Mouse (Mus musculus): Measurements from ENCODE around the gene Padi2. TPM values are rescaled to one million over a fixed set of nuclear protein-coding genes. Genes with fewer than 3 reads are reported as not detected.

Gene Padi2
- polyA plus RNA-seq, 1 experiment from 2014 or later, result 1.4 TPM

- Histone ChIP-seq H3K4me1 (peaks cover 37% of the 10 kb centered on the region), H3K9me3 (no peaks in the 10 kb centered on the region), H3K27ac (peak overlapping the region; percentile 33; the same call in 1 of the 2 replicates), H3K27me3 (replicated peaks) (no peaks in the 10 kb centered on the region), H3K4me3 (no peak overlapping the region), H3K36me3 (replicated peaks) (0 out of 2 replicates have a peak, but pooled peaks cover 3% of the 10 kb centered on the region), H3K9ac (no peak overlapping the region), H3K4me2 (no peak overlapping the region)
- WGBS, result 8% methylated on average over 7 of the region's 7 CpGs
- ATAC-seq (replicated peaks), result no peak
Observed at GRCm38 (mm10) chr4:140964620-140965019, 58.5 kb downstream of the Padi2 start.

DNA sequence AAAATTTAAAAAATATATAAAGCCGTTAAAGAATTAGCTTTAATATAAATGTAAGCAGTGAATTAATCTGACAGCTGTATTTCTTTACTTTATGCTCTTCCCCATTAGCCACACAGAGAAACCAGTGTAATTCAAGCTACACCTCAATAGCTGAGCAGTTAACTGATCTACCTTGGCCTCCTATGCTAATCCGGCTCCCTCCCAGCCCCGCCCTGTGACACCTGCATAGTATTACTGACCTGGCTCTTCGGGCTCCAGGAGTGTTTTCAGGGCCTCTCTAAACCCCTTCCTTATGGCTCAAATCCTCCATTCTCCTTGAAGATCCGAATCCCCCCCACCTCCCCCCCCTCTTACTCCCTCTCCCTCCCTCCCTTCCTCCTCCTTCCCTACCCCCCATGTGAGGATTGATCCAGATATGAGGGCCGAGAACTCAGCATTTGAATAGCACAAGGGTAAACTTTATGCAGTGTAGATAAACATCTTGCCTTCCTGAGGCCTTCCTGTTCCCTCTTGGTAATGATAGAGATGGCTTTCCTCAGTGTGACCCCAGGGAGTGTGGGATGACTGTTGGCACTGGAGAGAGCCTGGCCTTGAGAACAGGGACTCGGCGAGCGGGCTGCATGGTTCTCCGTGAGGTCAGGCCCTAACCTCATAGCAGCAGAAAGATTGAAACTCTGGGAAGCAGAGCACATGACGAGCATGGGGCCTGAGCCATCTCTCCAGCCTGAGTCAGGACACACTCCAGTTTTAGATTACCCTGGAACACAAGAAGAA lies 61.4 kb downstream of the Padi2 start:
- no peaks in the 10 kb centered on the region for H3K9me3 ChIP-seq
- H3K4me3 ChIP-seq, result no peak overlapping the region
- no peak overlapping the region for H3K9ac ChIP-seq
- ATAC-seq (replicated peaks), result no peak
- peaks cover 16% of the 10 kb centered on the region for H3K36me3 ChIP-seq (replicated peaks)
- no peak overlapping the region for H3K27ac ChIP-seq
- no peaks in the 10 kb centered on the region for H3K27me3 ChIP-seq (replicated peaks)
- 87% methylated on average over 11 of the region's 11 CpGs for WGBS
- peaks cover 23% of the 10 kb centered on the region for H3K4me1 ChIP-seq
- no peak overlapping the region for H3K4me2 ChIP-seq

DNA sequence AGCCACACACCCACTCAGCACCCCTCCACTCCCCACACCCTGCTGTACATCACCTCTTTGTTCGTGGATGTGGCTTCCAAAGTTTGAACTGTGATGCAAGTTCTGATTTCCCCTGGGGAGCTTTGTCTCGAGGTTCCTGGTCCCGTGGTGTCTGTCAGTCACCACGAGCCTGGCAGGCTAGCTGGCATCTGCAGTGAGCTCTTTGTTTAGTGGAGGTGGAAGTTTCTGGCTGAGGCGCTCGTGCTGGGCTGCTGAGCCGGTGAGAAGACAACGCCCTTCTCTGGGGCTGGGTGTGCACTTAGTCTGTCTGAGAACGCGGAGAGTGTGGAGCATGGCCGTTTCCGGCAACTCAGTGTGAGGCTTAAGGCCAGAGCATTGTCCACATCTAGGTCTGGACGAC lies 65.5 kb downstream of the Padi2 start:
- Histone ChIP-seq H3K27ac (no peak overlapping the region), H3K4me3 (no peak overlapping the region), H3K9ac (no peak overlapping the region), H3K36me3 (replicated peaks) (peaks cover 53% of the 10 kb centered on the region), H3K27me3 (replicated peaks) (no peaks in the 10 kb centered on the region), H3K4me2 (no peak overlapping the region), H3K4me1 (no peaks in the 10 kb centered on the region), H3K9me3 (no peaks in the 10 kb centered on the region)
- WGBS, result 84% methylated on average over 13 of the region's 13 CpGs
- no peak for ATAC-seq (replicated peaks)

GRCm38 (mm10) chr4:140974408-140974807 lies 68.3 kb downstream of the Padi2 start:
- H3K36me3 ChIP-seq (replicated peaks), result peaks cover 60% of the 10 kb centered on the region
- no peaks in the 10 kb centered on the region for H3K27me3 ChIP-seq (replicated peaks)
- no peaks in the 10 kb centered on the region for H3K4me1 ChIP-seq
- H3K9ac ChIP-seq, result no peak overlapping the region
- ATAC-seq (replicated peaks), result no peak
- H3K27ac ChIP-seq, result no peak overlapping the region
- H3K9me3 ChIP-seq, result no peaks in the 10 kb centered on the region
- no peak overlapping the region for H3K4me3 ChIP-seq
- no peak overlapping the region for H3K4me2 ChIP-seq
- WGBS, result 98% methylated on average over 6 of the region's 6 CpGs

DNA sequence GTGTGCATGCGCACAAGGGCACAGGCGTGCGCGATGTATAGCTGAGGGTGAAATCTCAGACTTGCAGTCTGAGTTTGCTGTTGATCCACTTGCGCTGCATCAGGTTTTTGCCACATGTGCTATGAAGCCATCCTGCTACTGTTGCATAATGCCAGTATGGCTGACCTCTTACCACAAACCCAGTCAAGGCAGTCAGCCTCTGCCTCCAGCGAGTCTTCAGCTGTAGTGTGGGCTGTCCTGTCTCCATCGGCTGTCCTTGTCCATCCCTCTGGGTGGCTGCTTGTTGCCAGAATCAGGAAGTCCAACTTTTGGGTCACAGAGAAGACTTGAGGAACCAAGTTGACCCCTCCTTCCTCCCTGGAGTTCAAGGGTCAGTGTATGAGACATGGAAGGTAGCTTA lies 69.2 kb downstream of the Padi2 start:
- no peak overlapping the region for H3K9ac ChIP-seq
- no peak overlapping the region for H3K4me3 ChIP-seq
- no peaks in the 10 kb centered on the region for H3K9me3 ChIP-seq
- H3K4me1 ChIP-seq, result no peaks in the 10 kb centered on the region
- H3K36me3 ChIP-seq (replicated peaks), result peaks cover 62% of the 10 kb centered on the region
- H3K27ac ChIP-seq, result no peak overlapping the region
- no peak overlapping the region for H3K4me2 ChIP-seq
- ATAC-seq (replicated peaks), result no peak
- WGBS, result 96% methylated on average over 7 of the region's 7 CpGs
- no peaks in the 10 kb centered on the region for H3K27me3 ChIP-seq (replicated peaks)

GRCm38 (mm10) chr4:140977278-140977677 lies 71.1 kb downstream of the Padi2 start:
- Histone ChIP-seq H3K4me2 (no peak overlapping the region), H3K27me3 (replicated peaks) (no peaks in the 10 kb centered on the region), H3K9ac (no peak overlapping the region), H3K36me3 (replicated peaks) (peaks cover 51% of the 10 kb centered on the region), H3K9me3 (no peaks in the 10 kb centered on the region), H3K4me3 (no peak overlapping the region), H3K4me1 (no peaks in the 10 kb centered on the region), H3K27ac (no peak overlapping the region)
- no peak for ATAC-seq (replicated peaks)
- WGBS, result 91% methylated on average over 10 of the region's 10 CpGs

- Histone ChIP-seq H3K27ac (no peak overlapping the region), H3K36me3 (replicated peaks) (peaks cover 44% of the 10 kb centered on the region), H3K9ac (no peak overlapping the region), H3K4me1 (peaks cover 2% of the 10 kb centered on the region), H3K4me3 (no peak overlapping the region), H3K4me2 (no peak overlapping the region), H3K27me3 (replicated peaks) (no peaks in the 10 kb centered on the region), H3K9me3 (no peaks in the 10 kb centered on the region)
- WGBS, result 93% methylated on average over 14 of the region's 14 CpGs
- no peak for ATAC-seq (replicated peaks)
Observed at GRCm38 (mm10) chr4:140977886-140978692, 71.9 kb downstream of the Padi2 start.

DNA sequence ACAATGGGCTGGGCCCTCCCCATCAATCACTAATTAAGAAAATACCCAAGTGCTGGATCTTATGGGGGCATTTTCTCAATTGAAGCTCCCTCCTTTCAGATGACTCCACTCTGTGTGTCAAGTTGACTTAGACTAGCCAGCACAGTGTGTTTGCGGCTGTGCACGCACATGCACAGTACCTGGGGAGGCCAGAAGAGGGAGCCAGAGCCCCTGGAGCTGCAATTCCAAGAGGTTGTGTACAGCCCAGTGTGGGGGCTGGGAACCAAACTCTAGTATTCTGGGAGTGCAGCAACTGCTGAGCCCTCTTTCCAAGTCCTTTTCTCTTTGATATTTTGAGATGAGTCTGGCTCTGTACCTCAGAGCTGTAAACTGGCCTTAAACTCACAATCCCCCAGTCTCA lies 75.5 kb downstream of the Padi2 start:
- Histone ChIP-seq H3K4me3 (no peak overlapping the region), H3K36me3 (replicated peaks) (peaks cover 12% of the 10 kb centered on the region; the same call in 1 of the 2 replicates), H3K9me3 (no peaks in the 10 kb centered on the region), H3K27me3 (replicated peaks) (no peaks in the 10 kb centered on the region), H3K27ac (no peak overlapping the region), H3K9ac (no peak overlapping the region), H3K4me2 (no peak overlapping the region), H3K4me1 (peaks cover 14% of the 10 kb centered on the region)
- ATAC-seq (replicated peaks), result no peak
- WGBS, result 90% methylated on average over 2 of the region's 2 CpGs

- H3K27ac ChIP-seq, result peak overlapping the region; percentile 23; the same call in 1 of the 2 replicates
Observed at GRCm38 (mm10) chr4:140982808-140983207, 76.7 kb downstream of the Padi2 start.

GRCm38 (mm10) chr4:140983442-140983841 lies 77.3 kb downstream of the Padi2 start:
- Histone ChIP-seq H3K4me2 (no peak overlapping the region), H3K27me3 (replicated peaks) (no peaks in the 10 kb centered on the region), H3K9me3 (no peaks in the 10 kb centered on the region), H3K27ac (peak overlapping the region; percentile 23; the same call in 1 of the 2 replicates), H3K4me3 (no peak overlapping the region), H3K4me1 (peaks cover 28% of the 10 kb centered on the region), H3K9ac (no peak overlapping the region), H3K36me3 (replicated peaks) (peaks cover 12% of the 10 kb centered on the region; the same call in 1 of the 2 replicates)
- ATAC-seq (replicated peaks), result no peak
- 17% methylated on average over 9 of the region's 9 CpGs for WGBS

More at GRCm38 (mm10) chr4:140982808-140983207, 76.7 kb downstream of the Padi2 start:
- peaks cover 12% of the 10 kb centered on the region; the same call in 1 of the 2 replicates for H3K36me3 ChIP-seq (replicated peaks)
- H3K9ac ChIP-seq, result no peak overlapping the region
- H3K4me3 ChIP-seq, result no peak overlapping the region
- H3K4me1 ChIP-seq, result peaks cover 21% of the 10 kb centered on the region
- 58% methylated on average over 4 of the region's 4 CpGs for WGBS
- no peak overlapping the region for H3K4me2 ChIP-seq
- no peaks in the 10 kb centered on the region for H3K9me3 ChIP-seq
- H3K27me3 ChIP-seq (replicated peaks), result no peaks in the 10 kb centered on the region
- ATAC-seq (replicated peaks), result no peak

GRCm38 (mm10) chr4:140984544-140984943 lies 78.4 kb downstream of the Padi2 start:
- peaks cover 39% of the 10 kb centered on the region for H3K4me1 ChIP-seq
- WGBS, result 91% methylated on average over 6 of the region's 6 CpGs
- no peak overlapping the region for H3K4me2 ChIP-seq
- no peaks in the 10 kb centered on the region for H3K9me3 ChIP-seq
- H3K36me3 ChIP-seq (replicated peaks), result peaks cover 1% of the 10 kb centered on the region; the same call in 1 of the 2 replicates
- no peak overlapping the region for H3K4me3 ChIP-seq
- ATAC-seq (replicated peaks), result no peak
- H3K9ac ChIP-seq, result no peak overlapping the region
- no peaks in the 10 kb centered on the region for H3K27me3 ChIP-seq (replicated peaks)
- no peak overlapping the region for H3K27ac ChIP-seq

- ATAC-seq (replicated peaks), result peak; percentile 54
- H3K27ac ChIP-seq, result peak overlapping the region; percentile 86
- 24% methylated on average over 15 of the region's 15 CpGs for WGBS
- H3K4me2 ChIP-seq, result peak overlapping the region; percentile 86
- H3K9me3 ChIP-seq, result no peaks in the 10 kb centered on the region
- peaks cover 40% of the 10 kb centered on the region for H3K4me1 ChIP-seq
- peak overlapping the region; percentile 80 for H3K4me3 ChIP-seq
- peak overlapping the region; percentile 99 for H3K9ac ChIP-seq
- no peaks in the 10 kb centered on the region for H3K36me3 ChIP-seq (replicated peaks)
- H3K27me3 ChIP-seq (replicated peaks), result no peaks in the 10 kb centered on the region
Observed at GRCm38 (mm10) chr4:140986024-140986710, 80.0 kb downstream of the Padi2 start.

All from midbrain, embryonic 15.5 days (tissue).